Mouse (Mus musculus): ENCODE data around the gene Tnrc18.
"Not testable (repeated sequence)": the region's sequence is repeated elsewhere in the genome, so short reads cannot be mapped to it uniquely, and the experiment has no call there.

Gene Tnrc18

GRCm38 (mm10) chr5:142817524-142818434 is at the start of gene Tnrc18:
TSS of gene Tnrc18 (minus strand) at chr5:142817662.
- DNase-seq (ENCODE audit: low spot score in 2 of 2): peak; percentile 98 to 99

- peak; percentile 51 to 64 for DNase-seq (ENCODE audit: low spot score in 2 of 2)
Measured at GRCm38 (mm10) chr5:142857763-142858229, 40.3 kb upstream of the Tnrc18 start.

- no peak for DNase-seq (ENCODE audit: low spot score in 2 of 2)
Measured at GRCm38 (mm10) chr5:142856408-142856807, 38.9 kb upstream of the Tnrc18 start.

GRCm38 (mm10) chr5:142854877-142855276 is 37.4 kb upstream of the Tnrc18 start:
- no peak for DNase-seq (ENCODE audit: low spot score in 2 of 2)

- no peak for DNase-seq (ENCODE audit: low spot score in 2 of 2)
Measured at GRCm38 (mm10) chr5:142853585-142853984, 36.1 kb upstream of the Tnrc18 start.

GRCm38 (mm10) chr5:142851681-142852049 is 34.2 kb upstream of the Tnrc18 start:
- DNase-seq (ENCODE audit: low spot score in 2 of 2): no peak

GRCm38 (mm10) chr5:142850916-142851680 is 33.6 kb upstream of the Tnrc18 start:
- DNase-seq (ENCODE audit: low spot score in 2 of 2): no peak

GRCm38 (mm10) chr5:142850476-142850875 is 33.0 kb upstream of the Tnrc18 start:
- DNase-seq (ENCODE audit: low spot score in 2 of 2): no peak

- DNase-seq (ENCODE audit: low spot score in 2 of 2): no peak
Measured at GRCm38 (mm10) chr5:142848911-142849310, 31.4 kb upstream of the Tnrc18 start.

GRCm38 (mm10) chr5:142848149-142848548 is 30.7 kb upstream of the Tnrc18 start:
- no peak for DNase-seq (ENCODE audit: low spot score in 2 of 2)

- no peak for DNase-seq (ENCODE audit: low spot score in 2 of 2)
Measured at GRCm38 (mm10) chr5:142844467-142844866, 27.0 kb upstream of the Tnrc18 start.

- DNase-seq (ENCODE audit: low spot score in 2 of 2): no peak
Measured at GRCm38 (mm10) chr5:142842137-142842642, 24.7 kb upstream of the Tnrc18 start.

- no peak for DNase-seq (ENCODE audit: low spot score in 2 of 2)
Measured at GRCm38 (mm10) chr5:142841372-142842136, 24.1 kb upstream of the Tnrc18 start.

GRCm38 (mm10) chr5:142837427-142837826 is 20.0 kb upstream of the Tnrc18 start:
- DNase-seq (ENCODE audit: low spot score in 2 of 2): not testable (repeated sequence)

- no peak for DNase-seq (ENCODE audit: low spot score in 2 of 2)
Measured at GRCm38 (mm10) chr5:142836891-142837290, 19.4 kb upstream of the Tnrc18 start.

GRCm38 (mm10) chr5:142833646-142834438 is 16.4 kb upstream of the Tnrc18 start:
- DNase-seq (ENCODE audit: low spot score in 2 of 2): no peak

- DNase-seq (ENCODE audit: low spot score in 2 of 2): no peak
Measured at GRCm38 (mm10) chr5:142826131-142826530, 8.7 kb upstream of the Tnrc18 start.

- no peak for DNase-seq (ENCODE audit: low spot score in 2 of 2)
Measured at GRCm38 (mm10) chr5:142825665-142826064, 8.2 kb upstream of the Tnrc18 start.

- DNase-seq (ENCODE audit: low spot score in 2 of 2): no peak
Measured at GRCm38 (mm10) chr5:142824091-142824490, 6.6 kb upstream of the Tnrc18 start.
